Mouse (Mus musculus) kidney, postnatal 14 days (tissue): ENCODE results near the gene Zdhhc21.

ENCODE experiments used
- DNase-seq: peaks from one replicate; pipeline ENCODE4 v3.0.0; 2022; ENCODE audit warnings: mixed read lengths

Zdhhc21 gene

DNA sequence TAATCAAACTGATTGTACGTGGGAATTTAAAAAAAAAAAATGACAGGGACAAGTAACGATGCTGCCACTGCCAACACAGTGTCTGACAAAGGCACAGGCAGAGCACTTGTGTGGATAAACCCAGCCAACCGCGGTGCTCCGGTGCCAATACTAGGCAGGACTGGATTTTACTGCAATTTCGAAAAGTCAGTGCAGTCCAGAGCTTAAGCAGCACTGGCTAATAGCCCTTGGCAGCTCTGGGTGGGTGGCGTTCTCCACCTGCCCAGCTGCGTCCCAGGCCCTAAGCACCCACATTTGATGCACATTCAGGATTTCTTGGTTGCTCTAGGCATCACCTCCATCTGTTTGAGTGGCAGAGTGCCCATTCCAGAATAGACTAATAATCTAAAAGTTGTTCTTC, 3.6 kb upstream of the Zdhhc21 start:
- no peak for DNase-seq

DNA sequence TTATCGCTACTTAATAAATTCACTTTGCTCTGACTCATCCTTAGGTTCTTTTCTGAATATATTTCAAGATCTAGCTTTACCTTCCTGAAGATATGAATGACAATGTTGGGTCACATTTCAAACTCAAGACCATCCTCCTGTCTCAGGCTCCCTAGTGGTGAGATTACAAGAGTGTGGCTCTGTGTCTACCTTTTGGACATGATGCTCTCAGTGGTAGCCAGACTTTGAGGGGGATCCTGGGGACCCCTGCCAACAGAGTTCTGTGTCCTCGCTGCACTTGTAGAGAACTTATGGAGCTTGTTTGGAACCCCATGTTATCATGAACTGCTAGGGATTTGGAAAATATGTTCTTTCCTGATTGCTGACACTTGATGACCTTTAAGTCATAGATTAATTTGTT, 1.7 kb upstream of the Zdhhc21 start:
- no peak for DNase-seq

DNA sequence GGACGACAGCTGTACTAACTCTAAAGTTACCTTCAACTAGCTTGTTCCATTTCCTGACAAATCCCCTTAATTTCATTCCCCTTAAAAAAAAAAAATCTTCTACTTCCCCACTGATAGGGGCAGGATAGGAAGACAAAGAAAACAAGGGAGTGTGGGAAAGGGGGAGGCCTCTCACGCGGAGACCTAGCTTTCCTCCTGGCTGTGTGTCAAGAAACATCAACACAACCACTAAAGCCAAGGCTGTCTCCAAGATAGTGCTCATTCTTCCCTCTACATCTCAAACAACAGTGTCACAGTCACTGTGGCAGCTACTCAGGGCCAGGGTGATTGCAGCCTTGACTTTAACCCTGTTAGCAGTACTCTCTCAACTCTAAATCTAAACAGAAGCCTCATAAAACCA, 808 bp upstream of the Zdhhc21 start:
- DNase-seq: no peak

DNA sequence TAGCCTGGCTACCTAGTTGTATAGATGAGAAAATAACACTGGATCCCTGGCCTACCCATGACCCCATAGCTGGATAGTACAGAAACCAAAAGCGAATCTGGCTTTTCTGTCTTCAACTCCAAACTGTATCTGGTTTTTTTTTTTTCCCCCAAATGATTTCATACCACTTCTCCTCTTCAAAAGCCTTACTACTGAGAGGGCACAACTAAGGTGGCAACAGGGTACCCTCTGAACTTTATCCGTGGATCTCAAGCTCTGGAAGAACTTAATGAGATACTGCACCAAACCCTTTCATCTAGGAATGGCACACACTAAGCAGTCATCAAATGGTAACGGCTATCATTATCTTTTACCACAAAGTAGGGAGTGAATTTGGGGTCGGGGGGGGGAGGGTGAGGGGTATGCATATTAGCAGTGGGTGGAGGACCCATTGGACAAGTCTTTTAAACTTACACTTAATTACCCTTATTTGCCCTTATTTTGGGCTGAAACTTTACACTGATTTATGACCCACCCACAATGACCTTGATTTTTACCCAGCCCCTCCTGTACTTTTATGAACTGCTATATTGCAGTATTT, 1.2 kb downstream of the Zdhhc21 start:
- DNase-seq: no peak

DNA sequence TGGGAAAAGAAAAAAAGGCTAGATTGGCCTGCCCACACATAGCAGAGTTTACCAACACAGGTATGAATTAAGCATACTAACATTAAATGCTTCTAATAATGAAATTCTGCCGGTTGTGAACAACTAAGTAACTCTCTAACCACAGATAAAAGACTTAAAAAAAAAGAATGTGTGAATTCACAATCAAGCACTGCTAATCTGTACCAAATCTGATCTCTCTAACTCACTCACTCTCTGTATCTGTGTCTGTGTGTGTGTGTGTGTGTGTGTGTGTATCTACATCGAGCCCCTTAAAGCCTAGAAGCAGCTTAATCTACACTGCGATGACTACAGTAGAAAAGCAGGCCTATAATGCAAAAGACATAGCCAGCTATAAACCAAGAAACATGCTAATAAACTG, 2.8 kb downstream of the Zdhhc21 start:
- no peak for DNase-seq

DNA sequence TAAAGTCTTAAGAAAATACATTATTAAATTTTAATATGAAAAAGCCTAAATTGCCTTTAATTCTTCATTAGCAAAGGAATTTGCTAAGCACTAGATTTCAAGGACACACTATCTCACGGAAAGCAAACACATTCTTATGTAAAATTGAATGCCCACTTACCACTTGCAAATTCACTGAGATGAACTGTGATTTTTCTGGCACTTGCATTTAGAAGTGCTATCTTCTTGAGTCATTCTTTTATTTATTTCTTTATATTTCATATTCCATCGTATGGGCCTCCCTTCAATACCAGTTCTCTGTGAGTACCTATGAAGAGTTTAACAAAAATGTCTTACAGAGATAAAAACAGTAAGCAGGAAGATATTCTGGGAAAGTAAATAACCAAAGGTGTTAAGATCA, 5.9 kb downstream of the Zdhhc21 start:
- no peak for DNase-seq

DNA sequence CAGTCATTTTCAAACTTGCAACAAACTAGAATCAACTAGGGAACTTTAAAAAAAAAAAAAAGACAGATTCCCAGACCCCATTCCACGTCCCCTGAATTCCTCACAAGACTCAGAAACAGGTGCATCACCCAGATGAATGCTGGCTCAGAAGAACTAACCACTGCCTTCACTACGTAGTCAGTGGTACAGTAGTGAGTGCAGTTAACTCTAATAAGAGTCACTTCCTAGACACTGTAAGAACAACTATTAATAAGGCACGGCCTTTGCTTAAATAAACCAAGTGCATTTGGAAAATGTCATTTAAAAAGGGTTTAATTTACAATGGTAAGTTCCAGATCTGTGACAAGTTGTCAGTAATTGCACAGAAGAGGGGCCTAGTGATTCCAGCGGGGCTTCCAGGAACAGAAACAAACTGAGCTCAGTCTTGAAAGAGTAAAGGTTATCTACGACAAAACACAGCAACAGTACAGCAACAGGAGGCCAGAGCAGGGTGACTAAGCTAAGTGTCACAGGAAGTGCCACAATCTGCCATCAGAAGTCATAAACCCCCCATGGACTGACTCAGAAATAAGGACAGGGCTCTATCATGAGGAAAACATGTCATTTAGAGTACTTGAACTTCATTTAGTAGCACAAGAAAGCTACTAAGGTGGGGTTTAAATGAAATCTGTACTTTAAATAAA, 11.1 kb downstream of the Zdhhc21 start:
- DNase-seq: no peak

DNA sequence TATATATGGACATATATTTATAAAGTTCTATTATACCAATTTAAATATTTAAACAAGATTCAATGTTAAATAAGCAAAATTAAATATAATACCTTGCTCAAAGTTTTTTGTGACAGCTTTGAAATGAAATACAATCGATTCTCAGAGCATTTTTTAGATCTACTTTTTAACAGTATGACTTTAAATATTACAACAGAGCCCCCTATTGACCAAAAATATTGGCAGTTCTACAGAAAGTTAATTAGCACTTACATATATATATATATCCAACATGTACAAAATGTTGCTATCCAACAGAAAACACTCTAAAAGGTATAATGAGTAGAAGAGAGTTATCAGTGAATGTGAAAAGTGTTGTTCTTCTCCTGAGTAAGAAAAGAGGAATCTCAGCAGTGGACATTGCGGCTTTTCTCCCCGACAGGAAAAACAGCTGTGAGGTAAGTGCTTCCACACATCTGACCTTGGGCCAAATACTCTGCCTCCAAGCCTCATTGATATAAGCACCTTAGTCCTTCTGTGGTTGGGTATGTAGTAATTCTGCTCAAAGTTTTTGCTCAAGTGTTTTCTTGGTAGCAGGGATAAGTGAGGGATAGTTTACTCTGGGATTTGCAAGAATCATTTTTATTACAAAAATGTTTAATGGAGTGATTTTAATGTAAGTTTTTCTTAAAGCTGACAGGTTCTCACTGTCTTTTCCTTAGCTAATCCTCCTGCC, 22.1 kb downstream of the Zdhhc21 start:
- no peak for DNase-seq

DNA sequence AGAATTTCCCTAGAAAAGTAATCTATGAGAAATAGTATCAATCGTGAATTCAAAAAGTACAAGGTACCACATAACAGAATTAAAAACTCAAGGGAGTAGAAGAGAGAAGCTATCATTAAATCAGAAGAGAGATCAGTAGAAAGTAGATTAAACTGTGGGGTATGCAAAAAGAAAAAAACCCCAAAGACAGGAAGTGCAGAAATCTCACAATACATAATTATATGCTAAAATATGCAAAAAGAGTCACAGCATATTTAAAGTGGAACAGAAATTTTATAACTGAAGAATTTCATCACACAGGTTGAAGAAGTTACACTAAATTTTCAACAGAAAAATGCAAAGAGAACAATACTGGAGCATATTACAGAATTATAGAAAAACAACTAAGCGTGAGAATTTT, 28.6 kb downstream of the Zdhhc21 start:
- DNase-seq: no peak

DNA sequence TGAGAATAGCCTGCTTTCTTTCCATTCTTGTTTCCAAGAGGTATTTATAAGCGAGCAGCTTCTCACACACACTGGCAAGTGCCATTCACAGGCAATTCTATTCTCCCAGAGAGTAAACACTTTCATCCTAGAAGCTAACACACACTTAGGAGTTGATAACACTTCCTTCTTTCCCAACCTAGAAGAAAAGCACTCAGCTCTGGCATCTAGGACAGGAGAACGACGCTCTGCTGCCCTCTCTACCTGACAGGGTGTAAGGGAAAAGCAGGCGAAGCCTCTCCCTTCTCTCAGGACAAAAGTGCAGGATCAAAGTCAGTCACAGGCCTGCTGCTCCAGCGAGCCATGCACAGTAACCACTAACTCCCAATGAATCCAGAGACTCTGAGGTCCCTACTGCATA, 30.3 kb downstream of the Zdhhc21 start:
- no peak for DNase-seq

DNA sequence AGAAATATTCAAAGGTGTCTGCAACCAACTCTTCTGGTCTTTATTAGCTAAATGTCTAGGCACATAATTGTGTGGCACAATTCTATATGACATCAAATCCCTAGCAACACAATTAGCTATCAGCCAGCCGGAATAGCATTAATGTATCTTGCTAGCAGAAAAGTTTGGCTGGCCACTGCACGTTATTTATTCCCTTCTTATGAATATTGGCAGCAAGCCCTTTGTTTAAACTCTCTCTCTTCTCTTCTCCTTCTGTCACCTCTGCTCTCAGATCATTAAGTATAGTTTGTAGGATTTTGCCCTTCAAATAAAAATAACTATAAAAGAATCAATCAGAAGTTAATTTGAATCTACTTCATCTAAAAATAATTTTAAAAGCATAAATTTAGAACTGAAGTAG, 32.8 kb downstream of the Zdhhc21 start:
- no peak for DNase-seq

DNA sequence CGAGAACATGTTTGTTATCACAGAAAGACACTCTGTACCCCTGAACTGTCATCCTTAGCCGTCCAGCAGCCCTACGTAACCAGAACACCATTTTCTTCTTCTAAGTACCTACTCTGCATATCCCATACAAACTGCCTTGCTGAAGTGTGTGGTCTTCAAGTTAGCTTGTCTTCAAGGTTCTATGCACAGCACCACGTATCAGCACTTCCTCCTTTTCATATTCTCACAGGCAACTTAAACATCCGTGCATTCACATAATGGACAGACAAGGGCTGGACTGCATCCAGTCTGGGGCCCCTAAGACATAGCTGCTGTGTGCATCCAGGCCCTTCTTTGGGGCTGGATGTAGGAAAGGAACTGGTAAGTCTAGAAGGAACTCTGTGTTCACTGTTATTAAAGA, 41.9 kb downstream of the Zdhhc21 start:
- DNase-seq: no peak

DNA sequence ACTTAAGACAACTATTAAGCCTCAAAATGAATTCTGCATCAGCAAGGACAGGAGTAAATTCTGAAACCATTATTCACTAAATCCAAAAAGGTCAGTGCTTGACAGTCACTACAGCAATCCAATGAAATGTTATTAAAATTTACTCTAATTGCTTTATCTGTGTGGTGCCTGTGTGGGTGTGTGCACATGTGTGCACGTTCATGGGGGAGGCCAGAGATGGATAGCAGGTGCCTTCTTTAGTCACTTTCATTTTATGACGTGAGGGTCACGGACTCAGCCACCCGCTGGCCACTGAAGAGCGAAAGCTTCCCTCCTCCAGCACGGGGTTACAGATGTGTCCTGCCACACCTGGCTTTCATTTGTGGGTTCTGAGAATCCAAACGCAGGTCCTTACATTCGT, 43.4 kb downstream of the Zdhhc21 start:
- no peak for DNase-seq

DNA sequence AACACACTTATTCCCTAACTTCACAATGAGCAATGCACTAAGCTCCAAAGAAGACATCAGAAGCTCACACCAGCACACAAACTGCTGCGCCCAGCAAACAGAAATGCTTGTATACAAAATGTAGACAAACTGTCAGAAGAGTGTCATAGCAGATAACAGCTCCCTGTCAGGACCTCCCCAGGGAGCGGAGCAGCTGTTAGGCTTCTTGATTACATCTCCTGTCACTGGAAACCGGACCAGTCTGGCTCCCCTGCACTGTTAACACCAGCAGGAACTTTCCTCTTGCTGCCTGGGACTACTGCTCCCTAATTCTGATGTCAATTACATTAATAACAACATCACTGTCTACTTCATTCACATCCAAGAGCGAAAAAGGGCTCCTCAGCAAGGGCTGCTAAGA, 44.5 kb downstream of the Zdhhc21 start:
- peak; percentile 22 for DNase-seq

DNA sequence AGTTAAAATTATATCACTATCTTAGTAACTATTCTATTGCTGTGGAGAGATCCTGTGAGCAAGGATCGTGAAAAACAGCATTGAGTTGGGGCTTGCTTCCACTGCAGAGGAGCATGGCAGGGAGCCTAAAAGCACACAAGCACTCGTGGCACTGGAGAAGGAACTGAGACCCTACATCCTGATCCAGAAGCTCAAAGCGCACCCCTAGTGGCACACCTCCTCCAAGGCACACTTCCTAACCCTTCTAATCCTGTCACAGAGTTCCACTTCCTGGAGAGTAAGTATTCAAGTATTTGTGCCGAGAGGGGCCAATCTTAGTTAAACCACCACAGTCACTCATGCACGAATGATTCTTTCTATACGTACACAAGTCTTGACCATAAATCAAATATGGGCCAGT, 46.4 kb downstream of the Zdhhc21 start:
- DNase-seq: no peak

DNA sequence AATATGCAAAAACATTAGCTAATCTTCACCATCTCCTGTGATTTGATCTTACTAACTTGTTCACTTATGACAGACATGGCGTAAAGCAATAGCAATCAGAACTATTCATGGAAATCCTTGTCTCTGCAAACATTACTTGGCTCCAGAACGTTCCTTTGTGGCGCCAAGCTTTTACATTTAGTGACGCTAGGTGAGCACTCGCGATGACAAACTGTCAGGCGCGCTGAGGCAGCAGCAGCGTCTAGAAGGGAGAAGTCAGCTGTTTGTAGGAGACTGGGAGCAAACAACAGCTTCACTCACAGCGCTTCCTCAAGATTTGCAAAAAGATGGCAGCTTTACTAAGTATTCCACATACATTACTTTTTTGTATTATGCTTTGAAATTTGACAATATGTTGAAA, 51.9 kb downstream of the Zdhhc21 start:
- DNase-seq: no peak

DNA sequence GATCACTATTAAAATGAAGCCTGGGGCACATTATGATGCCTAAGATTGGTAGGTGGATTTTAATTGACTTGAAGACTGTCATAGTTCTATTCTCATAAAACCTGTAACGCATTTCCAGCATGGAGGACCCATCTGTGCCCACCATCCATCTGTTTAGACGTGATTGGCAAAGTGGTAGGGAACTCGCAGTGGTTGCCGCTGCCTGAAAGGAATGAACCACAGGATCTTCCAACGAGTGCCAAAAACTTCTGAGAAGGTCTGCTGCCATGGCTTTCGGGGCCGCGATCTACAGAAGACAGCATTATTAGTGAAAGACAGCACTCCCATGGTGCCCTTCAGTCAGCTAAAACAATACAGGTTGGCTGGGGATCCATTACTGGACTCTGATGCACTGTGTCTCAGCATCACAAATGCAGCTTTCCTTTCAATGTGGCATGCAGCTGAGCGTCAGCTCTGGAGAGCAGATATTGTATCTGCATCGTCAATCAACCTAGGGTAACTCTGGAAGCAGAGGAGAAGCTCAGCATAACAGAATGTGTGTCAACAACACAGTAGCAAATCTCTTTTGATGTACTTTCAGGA, 53.5 kb downstream of the Zdhhc21 start:
- DNase-seq: no peak

DNA sequence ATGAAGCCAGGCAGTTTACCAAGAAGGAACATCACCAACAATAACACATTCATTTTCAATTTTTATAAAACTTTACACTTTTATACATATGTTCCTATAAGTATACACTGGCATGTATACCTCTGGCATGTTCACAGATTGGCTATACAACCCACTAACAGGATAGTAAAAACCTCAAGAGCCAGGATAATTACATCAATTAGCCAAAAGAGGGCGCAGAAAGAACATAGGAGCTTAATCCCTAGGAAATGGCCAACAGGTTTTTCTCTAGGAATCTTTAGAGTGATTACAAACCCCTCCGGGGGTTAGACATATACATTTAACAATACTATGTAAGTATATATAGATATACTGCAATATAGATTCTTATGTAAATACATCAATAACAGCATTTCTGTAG, 55.7 kb downstream of the Zdhhc21 start:
- peak; percentile 24 for DNase-seq

DNA sequence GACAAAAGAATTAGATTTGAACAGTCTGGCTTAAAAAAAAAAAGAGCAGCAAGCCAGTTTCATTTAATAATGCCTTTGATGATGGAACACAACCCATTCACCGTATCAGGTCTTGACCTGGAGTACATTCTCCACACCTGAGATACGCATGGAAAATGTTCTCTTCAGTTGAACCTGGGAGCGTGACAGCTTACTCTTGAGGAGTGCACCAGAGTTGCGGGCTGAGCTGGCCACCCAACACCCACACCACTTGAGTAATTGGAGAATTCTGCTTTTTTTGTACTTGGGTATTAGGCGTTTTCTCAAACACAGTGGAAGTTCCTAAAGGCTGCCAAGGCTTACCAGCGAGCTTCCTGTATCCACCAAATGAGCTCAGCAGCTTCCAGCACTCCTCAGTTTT, 66.2 kb downstream of the Zdhhc21 start:
- no peak for DNase-seq

DNA sequence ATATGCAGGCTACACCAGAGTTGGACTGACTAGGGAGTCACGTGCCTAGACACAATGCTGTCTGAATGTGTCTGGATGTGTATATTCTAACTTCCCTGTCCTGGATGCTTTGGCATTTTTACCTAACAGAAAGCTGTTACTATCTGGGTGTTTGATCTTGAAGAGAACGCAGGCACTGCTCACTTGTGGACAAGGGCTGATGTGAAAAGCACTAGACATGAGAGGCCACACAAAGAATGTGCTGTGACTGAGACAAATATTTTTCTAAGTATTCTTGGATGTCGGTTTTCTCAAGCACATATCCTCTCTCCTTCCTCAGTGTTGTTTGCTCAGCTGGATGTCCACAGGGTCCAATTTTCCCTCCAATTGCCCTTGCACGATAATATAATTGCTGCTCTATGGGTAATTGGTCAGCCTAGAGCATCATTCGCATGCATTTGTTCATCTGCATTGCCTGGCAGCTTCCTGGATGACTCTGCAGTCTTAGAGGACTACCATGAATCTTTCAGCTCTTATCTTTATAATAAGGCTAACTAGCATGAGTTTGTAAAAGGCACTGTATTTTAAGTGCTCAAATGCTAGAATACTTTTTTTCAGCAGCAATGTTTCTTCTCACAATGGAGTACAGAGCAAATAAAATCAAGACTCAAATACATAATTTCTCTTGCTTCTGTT, 66.7 kb downstream of the Zdhhc21 start:
- peak; percentile 8 for DNase-seq

DNA sequence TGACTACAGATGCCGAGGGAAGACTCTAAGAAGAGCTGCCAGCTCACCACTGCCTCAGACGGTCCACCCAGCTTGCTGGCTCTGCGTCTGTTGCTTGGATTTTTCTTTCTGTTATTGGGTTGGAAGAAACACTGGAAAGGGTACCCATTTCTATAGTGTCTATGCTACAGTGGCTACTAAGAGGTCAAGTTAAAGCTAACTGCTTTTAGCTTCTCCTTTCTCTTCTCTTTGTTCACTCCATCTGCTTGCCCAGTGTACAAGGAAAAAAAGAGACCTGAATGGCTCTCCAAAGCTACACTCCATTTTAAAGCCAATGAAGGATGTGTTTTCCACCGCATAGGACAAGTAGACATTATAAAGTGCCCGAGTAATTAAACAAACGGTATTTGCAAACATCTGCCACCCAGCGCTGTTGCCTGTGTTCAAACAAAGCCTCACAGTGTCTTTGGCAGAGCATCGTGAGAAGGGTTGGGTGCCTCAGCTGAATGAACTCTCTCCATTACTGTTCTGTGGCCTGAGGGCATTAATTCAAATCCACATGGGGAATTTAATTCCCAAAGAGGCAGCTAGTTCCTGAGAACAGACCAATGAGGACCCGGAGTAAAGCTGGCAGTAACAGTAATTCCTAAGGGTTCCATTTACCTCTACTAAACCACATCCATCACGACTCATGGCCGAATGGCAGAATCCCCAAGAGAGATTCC, 94.1 kb downstream of the Zdhhc21 start:
- no peak for DNase-seq

DNA sequence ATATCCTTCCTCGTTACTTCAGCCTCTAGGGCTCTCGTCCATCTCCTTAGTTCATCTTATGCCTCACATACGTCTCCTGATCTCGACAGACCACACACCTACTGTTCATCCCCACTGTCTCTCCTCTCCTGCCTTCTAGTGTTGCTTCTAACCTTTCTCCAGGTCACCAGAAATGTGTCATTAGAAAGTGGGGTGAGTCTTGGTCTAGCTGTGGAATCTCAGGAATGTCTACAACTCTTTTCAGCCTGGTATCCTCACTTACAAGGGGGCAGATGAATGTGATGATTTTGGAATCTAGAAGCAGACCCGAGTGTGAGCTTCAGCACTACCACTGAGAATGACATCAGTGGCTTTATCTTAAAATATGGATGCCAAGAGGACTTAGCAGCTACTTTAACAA, 96.2 kb downstream of the Zdhhc21 start:
- DNase-seq: no peak
